Mouse (Mus musculus) B cell, adult 2 months (primary cell): ENCODE data around the gene Retnlb.
"Not testable (repeated sequence)": the region's sequence is repeated elsewhere in the genome, so short reads cannot be mapped to it uniquely, and the experiment has no call there.

ENCODE experiments used
- DNase-seq, 2 experiments: peaks; one replicate each; pipeline ENCODE4 v3.0.0; 2022

Retnlb gene

DNA sequence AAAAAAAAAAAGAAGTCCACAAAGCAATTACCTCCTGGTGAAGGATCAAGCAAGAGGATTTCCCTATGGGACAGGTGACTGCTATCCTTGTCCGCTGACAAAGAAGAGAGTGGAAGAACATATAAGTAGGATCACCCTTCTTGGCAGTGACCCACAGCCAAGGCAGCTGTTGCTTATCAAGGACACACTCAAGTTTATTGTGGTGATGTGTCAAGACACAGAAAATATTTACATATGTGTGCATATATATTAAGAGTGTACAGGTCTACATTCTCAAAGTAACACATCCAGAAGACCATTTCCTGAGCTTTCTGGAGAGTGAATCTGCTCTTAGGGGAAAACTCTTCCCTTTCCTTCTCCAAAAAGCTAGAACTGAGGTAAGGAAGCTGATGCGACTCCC is at the start of gene Retnlb:
Gene Retnlb (plus strand): TSS at position 162 of the 400 bp plus-strand sequence.
- DNase-seq: no peak

GRCm38 (mm10) chr16:48769183-48769582 is 47.5 kb upstream of the Retnlb start:
- DNase-seq: no peak

DNA sequence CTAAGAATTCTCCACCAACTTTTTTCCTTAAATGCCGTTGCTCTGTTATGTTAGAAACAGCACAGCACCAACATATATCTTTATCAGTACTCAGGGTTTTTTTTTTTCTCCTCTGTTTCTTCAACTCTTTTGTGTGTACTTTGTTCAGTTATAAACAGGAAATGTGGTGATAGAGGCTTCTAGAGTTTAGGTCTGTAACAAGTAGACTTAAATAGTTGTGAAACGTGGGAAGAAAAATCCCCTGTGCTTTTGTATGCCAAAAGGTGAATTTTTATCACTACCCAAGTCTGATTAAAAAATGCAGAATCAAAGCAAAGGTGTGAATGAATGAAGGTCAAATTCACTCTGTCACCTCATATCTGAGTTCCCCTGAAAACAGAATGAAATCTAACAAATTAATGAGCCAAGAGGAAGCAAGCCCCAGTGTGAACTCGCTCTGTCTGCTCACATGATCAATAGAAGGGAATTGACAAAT is 44.6 kb upstream of the Retnlb start, which contains the start of gene Trat1:
Gene Trat1 (minus strand): TSS at position 51 of the 475 bp plus-strand sequence.
- DNase-seq: no peak

DNA sequence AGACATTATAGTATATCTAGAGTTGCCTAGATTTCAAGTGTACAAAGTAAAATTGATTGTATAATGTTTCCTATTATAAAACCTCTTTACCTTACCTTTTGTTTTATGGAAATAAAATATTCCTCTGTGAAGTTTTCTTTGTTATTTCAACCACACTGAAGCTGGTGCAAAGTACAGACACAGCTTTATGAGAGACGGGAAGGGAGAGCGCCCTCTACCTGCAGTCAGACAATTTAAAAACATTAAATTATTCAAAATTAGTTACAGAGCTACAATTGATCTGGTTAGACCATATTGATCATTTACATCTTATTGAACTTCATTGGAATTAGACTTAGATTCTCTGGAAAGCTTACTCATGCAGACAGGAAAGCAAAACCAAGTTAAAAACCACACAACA is 39.4 kb upstream of the Retnlb start:
- DNase-seq: no peak

GRCm38 (mm10) chr16:48786258-48786657 is 30.4 kb upstream of the Retnlb start:
- DNase-seq: no peak

- no peak for DNase-seq
These were observed 27.9 kb upstream of the Retnlb start for GRCm38 (mm10) chr16:48788704-48789185.

GRCm38 (mm10) chr16:48798285-48798684 is 18.4 kb upstream of the Retnlb start:
- no peak for DNase-seq

- DNase-seq: no peak
These were observed 17.2 kb upstream of the Retnlb start for GRCm38 (mm10) chr16:48799470-48799869.

DNA sequence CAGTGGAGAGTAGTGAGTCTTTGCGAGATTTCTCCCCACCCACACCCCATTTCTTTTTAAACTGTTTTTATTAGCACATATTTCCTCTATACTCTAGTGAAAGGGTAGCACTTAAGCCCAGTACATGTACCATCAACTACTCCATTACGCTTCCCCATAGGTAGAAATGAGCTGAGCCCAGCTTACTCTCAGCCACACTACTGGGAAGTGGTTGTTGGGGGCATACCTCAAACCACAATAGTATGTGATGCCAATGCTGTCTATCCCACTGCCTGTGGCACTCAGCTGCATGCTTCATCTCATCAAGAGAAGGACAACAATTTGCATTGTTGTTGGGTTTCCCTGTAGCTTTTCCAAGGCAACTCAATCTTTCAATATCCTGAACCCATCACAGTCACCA is 15.8 kb upstream of the Retnlb start:
- no peak for DNase-seq

DNA sequence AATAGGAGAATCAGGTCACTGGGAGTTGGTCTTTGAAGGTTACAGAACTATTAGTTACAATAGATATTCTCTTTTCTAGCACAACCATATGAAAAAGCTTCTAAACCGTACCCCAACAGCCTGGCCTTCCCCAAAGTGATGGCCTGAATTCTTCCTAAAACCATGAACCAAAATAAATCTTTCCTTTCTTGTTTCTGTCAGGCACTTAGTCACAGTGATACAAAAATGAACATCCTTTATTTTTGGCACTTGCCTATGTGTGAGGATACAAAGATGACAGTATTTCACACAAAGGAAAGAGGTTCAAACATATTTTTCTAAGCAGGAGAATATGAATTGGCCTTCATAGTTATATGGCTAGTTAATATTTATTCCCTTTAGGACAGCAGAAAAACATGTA is 11.2 kb upstream of the Retnlb start:
- no peak for DNase-seq

- no peak for DNase-seq
These were observed 10.1 kb upstream of the Retnlb start for GRCm38 (mm10) chr16:48806521-48806920.

GRCm38 (mm10) chr16:48809374-48809773 is 7.3 kb upstream of the Retnlb start:
- DNase-seq: no peak

GRCm38 (mm10) chr16:48811881-48812436 is 4.7 kb upstream of the Retnlb start:
- no peak for DNase-seq

DNA sequence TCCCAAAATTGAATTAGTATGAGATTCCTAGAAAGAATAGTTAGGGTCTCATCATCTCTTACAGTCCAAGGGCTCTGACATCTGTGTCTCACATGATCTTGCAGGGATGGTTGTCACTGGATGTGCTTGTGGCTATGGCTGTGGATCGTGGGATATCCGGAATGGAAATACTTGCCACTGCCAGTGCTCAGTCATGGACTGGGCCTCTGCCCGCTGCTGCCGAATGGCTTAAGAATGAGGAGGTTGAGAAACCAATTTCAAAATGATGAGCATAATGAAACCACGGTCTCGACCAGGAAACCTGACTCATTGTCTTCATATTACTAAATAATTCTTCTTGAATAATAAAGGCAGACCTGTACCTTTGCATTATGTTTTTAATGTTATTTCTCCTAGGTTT is 1.9 kb downstream of the Retnlb start:
- DNase-seq: no peak

DNA sequence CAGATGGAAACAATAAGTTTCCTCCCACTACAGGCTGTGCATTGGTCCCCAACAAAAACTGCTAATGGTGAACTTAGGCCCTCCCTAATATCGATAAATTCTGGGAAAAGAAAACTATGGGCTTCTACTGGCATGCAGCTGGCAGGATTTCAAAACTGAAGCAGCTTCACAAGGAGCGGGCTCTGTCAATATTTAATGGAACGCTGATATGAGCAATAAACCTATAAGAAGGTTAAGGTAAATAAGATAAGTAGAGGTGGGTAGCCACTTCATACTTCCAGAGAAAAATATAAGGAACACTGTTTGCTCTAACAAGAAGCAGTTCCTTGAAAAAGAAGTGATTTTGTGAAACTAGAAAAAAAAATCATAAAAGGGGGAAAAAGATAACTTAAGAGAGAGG is 9.8 kb downstream of the Retnlb start:
- DNase-seq: no peak

DNA sequence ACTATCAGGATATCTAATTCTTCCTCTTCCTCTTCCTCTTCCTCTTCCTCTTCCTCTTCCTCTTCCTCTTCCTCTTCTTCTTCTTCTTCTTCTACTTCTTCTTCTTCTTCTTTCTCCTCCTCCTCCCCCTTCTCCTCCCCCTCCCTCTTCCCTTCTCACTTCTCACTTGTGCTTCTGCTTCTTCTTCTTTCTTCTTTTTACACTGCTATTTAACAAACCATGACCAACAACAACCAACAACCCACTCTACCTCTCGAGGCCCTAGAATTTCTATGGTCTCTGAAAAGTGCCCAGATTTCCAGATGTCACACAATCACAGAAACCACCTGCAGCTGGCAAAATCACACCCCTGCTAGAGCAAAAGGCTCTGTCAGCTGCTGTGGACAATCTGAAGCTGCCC is 11.0 kb downstream of the Retnlb start:
- DNase-seq: no peak

DNA sequence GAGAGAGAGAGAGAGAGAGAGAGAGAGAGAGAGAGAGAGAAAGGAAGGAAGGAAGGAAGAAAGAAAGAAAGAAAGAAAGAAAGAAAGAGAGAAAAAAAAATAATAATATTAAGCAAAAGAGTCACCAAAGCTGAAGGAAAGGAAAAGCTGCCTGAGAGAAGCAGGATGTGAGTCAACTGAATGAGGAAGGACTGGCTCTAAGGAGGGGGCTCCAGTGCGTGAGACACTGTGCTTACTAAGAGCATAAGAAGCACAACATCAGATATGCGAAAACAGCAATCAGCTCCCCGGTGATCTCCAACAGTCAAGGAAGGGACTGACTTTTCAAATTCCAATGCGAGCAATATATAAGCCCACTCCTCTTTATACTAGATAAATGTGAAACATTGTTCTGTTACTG is 12.4 kb downstream of the Retnlb start:
- DNase-seq: no peak

DNA sequence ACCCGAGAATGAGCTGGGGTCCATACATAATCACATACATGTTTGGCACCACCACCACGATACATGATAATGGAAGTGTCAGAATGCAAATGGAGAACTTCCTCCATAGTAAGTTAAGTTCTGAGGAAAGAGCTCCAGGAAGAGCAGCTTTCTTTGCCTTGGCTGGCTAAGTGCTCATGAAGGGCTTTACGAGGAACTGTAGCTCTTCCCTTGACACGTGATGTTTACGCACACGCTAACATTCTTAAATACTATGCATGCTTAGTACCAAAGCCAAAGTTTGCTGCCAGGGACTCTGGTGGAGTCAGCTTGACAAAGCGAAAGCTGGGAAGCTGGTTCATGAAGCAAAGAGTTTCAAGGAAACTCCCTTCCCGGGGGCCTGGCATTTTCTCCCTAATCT is 15.4 kb downstream of the Retnlb start:
- no peak for DNase-seq

DNA sequence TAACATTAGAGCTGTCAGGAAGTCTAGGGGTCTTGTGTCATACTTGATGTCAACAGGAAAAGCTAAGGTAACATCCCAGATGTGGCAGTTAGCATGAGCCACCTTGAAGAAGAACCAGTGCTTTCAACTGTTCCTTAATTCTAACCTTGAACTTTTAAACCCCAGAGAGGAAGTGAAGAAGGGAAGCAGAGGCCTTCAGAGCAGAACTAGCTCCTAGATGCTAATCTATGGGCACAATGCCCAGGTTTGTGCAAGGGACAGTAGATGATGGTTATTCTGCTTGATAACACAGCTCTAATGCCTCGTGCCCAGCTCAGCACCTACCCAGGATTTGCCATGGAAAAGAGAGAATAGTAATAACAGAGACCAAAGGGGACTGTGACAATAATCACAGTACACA is 17.0 kb downstream of the Retnlb start:
- DNase-seq: not testable (repeated sequence)

GRCm38 (mm10) chr16:48842266-48842665 is 25.6 kb downstream of the Retnlb start, which contains the start of gene Retnla:
Gene Retnla (plus strand): TSS chr16:48842551.
- DNase-seq: no peak

DNA sequence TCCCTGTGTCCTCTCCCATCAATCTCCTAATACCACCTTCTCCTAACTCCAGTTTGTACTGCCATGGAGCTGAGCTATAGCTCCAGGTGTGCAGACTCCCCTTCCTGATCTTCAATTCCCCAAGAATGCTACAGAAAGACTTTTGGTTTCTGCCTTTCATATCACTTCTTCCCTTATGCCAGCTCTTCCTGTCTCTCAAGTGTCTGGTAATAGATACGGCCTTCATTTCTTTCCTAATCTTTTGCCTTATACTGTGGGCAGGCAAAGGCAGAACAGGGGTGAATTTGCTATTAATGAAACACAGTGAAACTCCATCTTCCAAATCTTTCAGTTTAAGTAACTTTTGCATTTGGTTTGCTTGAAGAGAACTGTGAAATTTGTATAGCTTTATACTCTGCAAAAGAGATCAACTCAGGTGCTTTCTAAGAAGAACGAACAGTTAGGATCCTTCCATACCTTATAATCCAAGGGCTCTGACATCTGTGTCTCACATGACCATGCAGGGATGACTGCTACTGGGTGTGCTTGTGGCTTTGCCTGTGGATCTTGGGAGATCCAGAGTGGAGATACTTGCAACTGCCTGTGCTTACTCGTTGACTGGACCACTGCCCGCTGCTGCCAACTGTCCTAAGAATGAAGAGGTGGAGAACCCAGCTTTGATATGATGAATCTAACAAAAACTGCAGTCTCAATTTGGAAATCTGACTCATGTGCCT is 27.2 kb downstream of the Retnlb start:
- no peak for DNase-seq

DNA sequence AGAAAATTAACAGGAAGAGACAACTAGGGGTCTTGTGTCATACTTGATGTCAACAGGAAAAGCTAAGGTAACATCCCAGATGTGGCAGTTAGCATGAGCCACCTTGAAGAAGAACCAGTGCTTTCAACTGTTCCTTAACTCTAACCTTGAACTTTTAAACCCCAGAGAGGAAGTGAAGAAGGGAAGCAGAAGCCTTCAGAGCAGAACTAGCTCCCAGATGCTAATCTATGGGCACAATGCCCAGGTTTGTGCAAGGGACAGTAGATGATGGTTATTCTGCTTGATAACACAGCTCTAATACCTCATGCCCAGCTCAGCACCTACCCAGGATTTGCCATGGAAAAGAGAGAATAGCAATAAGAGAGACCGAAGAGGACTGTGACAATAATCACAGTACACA is 48.3 kb downstream of the Retnlb start:
- DNase-seq: not testable (repeated sequence)

- no peak for DNase-seq
These were observed 51.0 kb downstream of the Retnlb start for GRCm38 (mm10) chr16:48867690-48868089.
